Mouse (Mus musculus) heart, embryonic 14.5 days (tissue): ENCODE data around the gene Slc38a1. TPM values are rescaled to one million over a fixed set of nuclear protein-coding genes. Genes with fewer than 3 reads are reported as not detected.
A peak's percentile ranks its signal among the peaks of the same experiment; 100 is the strongest.

Experiments
- ATAC-seq: fragments of 200-750 bp; cut with Nextera tagmentation; 2 replicates; pipeline ENCODE4 v1.8.0; 2017; ENCODE audit warnings: low read depth, moderate TSS enrichment; ENCODE audit not compliant: insufficient number of reproducible peaks, insufficient read depth, low FRiP score
- H3K27ac ChIP-seq, 2 experiments: fragments of 200-500 bp in 1 of 2; fragments of 300-500 bp in 1 of 2; sonication (generic) in 1 of 2; replicated peaks in 1 of 2; 2 replicates each; pipeline ENCODE4 v1.5.1; 2012 to 2014; ENCODE audit warnings: low read depth in 2 of 2, low read length in 2 of 2, control low read depth in 1 of 2, mild to moderate bottlenecking in 1 of 2, mixed read lengths in 1 of 2; ENCODE audit not compliant: control insufficient read depth in 1 of 2, insufficient read depth in 1 of 2
- H3K27me3 ChIP-seq: fragments of 300-500 bp; sonication (generic); 2 replicates; pipeline ENCODE4 v1.6.1; 2014; ENCODE audit warnings: mild to moderate bottlenecking, low read length, control low read depth; ENCODE audit not compliant: control insufficient read depth, insufficient read depth
- H3K36me3 ChIP-seq: fragments of 300-500 bp; sonication (generic); 2 replicates; pipeline ENCODE4 v1.6.1; 2014; ENCODE audit warnings: mild to moderate bottlenecking, control low read depth, low read length, mixed read lengths; ENCODE audit not compliant: control insufficient read depth, insufficient read depth
- H3K4me1 ChIP-seq, 2 experiments: fragments of 200-500 bp in 1 of 2; fragments of 300-500 bp in 1 of 2; sonication (generic) in 1 of 2; 2 replicates each; pipeline ENCODE4 v1.6.1; 2012 to 2014; ENCODE audit warnings: low read length in 2 of 2, control low read depth in 1 of 2, mixed read lengths in 1 of 2; ENCODE audit not compliant: control insufficient read depth in 2 of 2, insufficient read depth in 2 of 2
- H3K4me2 ChIP-seq: fragments of 300-500 bp; sonication (generic); 2 replicates; pipeline ENCODE4 v1.6.1; 2014; ENCODE audit warnings: mild to moderate bottlenecking, low read length
- H3K4me3 ChIP-seq, 2 experiments: fragments of 200-500 bp in 1 of 2; fragments of 300-500 bp in 1 of 2; sonication (generic) in 1 of 2; 2 replicates each; pipeline ENCODE4 v1.5.1; 2012 to 2014; ENCODE audit warnings: low read length in 2 of 2, mild to moderate bottlenecking in 2 of 2, control low read depth in 1 of 2, low read depth in 1 of 2, moderate library complexity in 1 of 2; ENCODE audit not compliant: control insufficient read depth in 1 of 2, insufficient read depth in 1 of 2
- H3K9ac ChIP-seq: fragments of 300-500 bp; sonication (generic); 2 replicates; pipeline ENCODE4 v1.6.1; 2014; ENCODE audit warnings: mild to moderate bottlenecking, low read length
- H3K9me3 ChIP-seq: fragments of 300-500 bp; sonication (generic); 2 replicates; pipeline ENCODE4 v1.6.1; 2016; ENCODE audit warnings: low read length, control low read depth; ENCODE audit not compliant: control insufficient read depth
- whole genome bisulfite sequencing: fragments of 180-500 bp; shearing (Covaris S2); extraction: QIAGEN DNeasy Blood & Tissue Kit; methylation state at CpG from one replicate; pipeline ENCODE4 v1.1.7; 2014; 5-methylcytosine and 5-hydroxymethylcytosine counted together
- polyA plus RNA-seq: library from polyadenylated mRNA; unstranded; fragments of >200 nt; fragmentation: Nextera tagmentation; extraction: Ambion mirVana; gene quantifications from 2 replicates; pipeline ENCODE4 v1.2.1, GENCODE M21; 2014

Slc38a1 gene
- polyA plus RNA-seq, 1 experiment from 2014 or later: 72.8 TPM

DNA sequence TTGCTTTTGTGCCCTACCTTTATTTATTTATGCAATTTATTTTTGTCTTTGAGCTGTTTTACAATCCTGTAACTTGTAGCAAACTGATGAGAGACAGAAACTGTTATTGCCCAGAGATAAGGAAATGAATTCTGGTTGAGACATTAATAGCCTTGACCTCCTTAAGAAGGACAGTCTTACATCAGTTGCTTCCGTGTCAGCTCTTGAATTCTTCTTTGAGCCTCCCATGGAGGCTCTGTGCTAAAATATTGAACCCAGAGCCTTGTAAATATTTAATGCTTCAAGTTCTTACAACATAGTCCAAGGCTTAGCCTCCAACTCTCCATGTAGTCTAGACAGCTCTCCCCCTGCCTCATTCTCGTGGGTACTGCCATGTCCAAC, 73.7 kb downstream of the Slc38a1 start:
- ATAC-seq: no peak
- Histone ChIP-seq H3K27me3 (no peaks in the 10 kb centered on the region), H3K27ac (0 out of 4 replicates have a peak overlapping the region, but pooled peaks of 1 of the 2 experiments have one; percentile 61), H3K9me3 (no peaks in the 10 kb centered on the region), H3K9ac (no peak overlapping the region), H3K4me3 (no peak overlapping the region), H3K4me1 (peaks cover 14 to 19% of the 10 kb centered on the region in 2 experiments; a peak in 3 of 4 replicates), H3K4me2 (no peak overlapping the region), H3K36me3 (peaks cover 9% of the 10 kb centered on the region; the same call in 1 of the 2 replicates)
- 59% methylated on average over 2 of the region's 2 CpGs for WGBS

DNA sequence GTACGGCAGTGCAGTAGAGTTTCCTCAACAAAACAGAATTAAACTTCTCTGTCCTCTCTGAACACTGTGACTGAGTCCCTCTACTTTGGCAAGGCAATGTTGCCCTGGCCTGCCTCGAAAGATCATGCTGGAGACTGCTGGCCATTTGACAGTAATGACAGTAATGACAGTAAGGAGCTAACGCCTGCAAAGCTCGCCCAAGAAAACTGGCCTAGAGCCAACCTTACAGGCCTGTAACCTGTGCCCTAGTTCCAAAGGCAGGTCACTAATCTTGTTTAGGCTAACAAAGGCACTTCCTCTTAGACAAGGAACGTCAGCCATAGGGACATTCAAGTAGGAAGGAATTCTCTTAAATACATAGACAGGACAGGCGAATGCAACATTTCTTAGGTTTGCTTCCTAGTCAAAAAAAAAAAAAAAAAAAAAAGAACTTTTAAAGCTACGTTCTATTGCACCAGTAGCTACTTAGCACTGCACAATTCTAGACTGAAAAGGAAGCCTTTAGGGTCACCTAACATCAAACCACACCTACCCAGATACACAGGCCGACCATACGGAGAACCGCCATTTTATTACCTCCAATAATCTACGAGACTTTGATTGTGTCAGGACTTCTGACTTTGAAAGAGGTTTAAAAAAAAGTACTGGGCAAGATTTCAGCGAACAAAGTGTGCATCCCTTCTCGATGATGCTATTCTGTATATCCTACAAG, 74.3 kb downstream of the Slc38a1 start:
- Histone ChIP-seq H3K9me3 (no peaks in the 10 kb centered on the region), H3K4me2 (no peak overlapping the region), H3K27me3 (no peaks in the 10 kb centered on the region), H3K4me1 (peaks cover 14 to 19% of the 10 kb centered on the region in 2 experiments; a peak in 3 of 4 replicates), H3K27ac (peak overlapping the region; percentile 51 to 61), H3K9ac (peak overlapping the region; percentile 12; the same call in 1 of the 2 replicates), H3K4me3 (no peak overlapping the region), H3K36me3 (peaks cover 4% of the 10 kb centered on the region; the same call in 1 of the 2 replicates)
- 47% methylated on average over 13 of the region's 13 CpGs for WGBS
- ATAC-seq: peak; percentile 55; the same call in 1 of the 2 replicates

DNA sequence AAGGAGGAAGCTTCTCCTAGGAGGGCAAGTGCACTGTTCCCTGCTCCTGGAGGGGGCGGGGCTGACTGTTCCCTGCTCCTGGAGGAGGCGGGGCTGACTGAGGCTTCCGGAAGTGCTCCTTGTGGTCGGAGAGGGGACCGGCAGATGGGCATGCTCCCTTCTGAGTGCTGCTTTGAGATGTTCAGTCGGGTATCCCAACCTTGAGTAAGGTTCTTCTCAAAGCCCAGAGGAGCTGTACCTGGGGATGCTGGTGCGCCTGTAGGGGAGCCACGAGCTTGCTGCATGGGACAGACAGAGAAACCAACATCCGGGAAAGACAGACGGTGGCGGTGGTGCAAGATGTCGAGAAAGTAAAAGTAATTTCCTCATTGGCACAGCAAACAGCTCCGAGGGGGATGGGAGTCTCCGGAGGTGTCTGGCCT, 75.9 kb downstream of the Slc38a1 start:
- no peaks in the 10 kb centered on the region for H3K9me3 ChIP-seq
- H3K36me3 ChIP-seq: no peaks in the 10 kb centered on the region
- ATAC-seq: no peak
- H3K27ac ChIP-seq: no peak overlapping the region
- H3K4me3 ChIP-seq: peak overlapping the region; percentile 32 to 51
- peak overlapping the region; percentile 47; the same call in 1 of the 2 replicates for H3K9ac ChIP-seq
- WGBS: 11% methylated on average over 14 of the region's 14 CpGs
- peak overlapping the region; percentile 66 for H3K4me2 ChIP-seq
- H3K4me1 ChIP-seq: peaks cover 14 to 19% of the 10 kb centered on the region in 2 experiments; a peak in 3 of 4 replicates
- no peaks in the 10 kb centered on the region for H3K27me3 ChIP-seq

DNA sequence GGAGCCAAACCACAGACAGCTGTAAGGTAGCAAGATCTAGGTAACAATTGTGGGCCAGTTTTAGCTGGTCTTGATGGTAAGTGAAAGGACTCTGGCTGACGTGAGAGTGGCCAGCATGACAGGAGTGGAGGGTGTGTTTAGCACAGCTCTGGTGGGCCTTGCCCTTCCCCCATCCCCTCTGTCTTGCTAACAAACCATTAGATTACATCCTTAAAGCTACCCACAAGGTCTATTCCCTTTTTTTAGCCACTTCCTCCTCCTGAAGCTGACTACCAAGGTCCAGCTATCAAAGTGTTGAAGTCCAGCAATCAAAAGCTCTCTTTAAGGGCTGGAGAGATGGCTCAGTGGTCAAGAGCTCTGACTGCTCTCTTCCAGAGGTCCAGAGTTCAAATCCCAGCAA, 78.9 kb downstream of the Slc38a1 start:
- Histone ChIP-seq H3K27ac (no peak overlapping the region), H3K36me3 (no peaks in the 10 kb centered on the region), H3K9me3 (no peaks in the 10 kb centered on the region), H3K27me3 (no peaks in the 10 kb centered on the region), H3K9ac (no peak overlapping the region), H3K4me1 (peaks cover 14% of the 10 kb centered on the region in 2 experiments; a peak in 3 of 4 replicates), H3K4me3 (no peak overlapping the region), H3K4me2 (no peak overlapping the region)
- 60% methylated on average over 1 of the region's 1 CpGs for WGBS
- ATAC-seq: no peak

DNA sequence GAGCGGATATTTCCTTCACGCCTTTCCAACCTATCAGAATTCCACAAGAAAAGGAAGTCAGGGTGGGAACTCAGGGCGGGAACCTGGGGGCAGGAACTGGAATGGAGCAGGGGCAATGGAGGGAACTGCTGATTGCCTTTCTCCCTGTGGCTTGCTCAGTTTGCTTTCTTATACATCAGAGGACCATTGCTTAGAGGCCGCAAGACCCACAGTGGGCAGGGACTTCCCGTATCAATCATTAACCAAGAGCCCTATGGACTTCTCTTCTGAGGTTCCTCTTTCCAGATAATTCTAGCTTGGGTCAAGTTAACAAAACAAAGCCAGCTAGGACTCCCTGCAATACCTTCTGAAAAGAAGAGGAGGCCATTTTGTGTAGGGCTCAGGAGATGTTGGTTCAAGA, 80.2 kb downstream of the Slc38a1 start:
- H3K27ac ChIP-seq: no peak overlapping the region
- no peaks in the 10 kb centered on the region for H3K9me3 ChIP-seq
- WGBS: 87% methylated on average over 5 of the region's 5 CpGs
- no peak overlapping the region for H3K4me3 ChIP-seq
- no peaks in the 10 kb centered on the region for H3K27me3 ChIP-seq
- no peak overlapping the region for H3K4me2 ChIP-seq
- ATAC-seq: no peak
- H3K36me3 ChIP-seq: no peaks in the 10 kb centered on the region
- no peak overlapping the region for H3K9ac ChIP-seq
- peaks cover 2 to 9% of the 10 kb centered on the region in 2 experiments; a peak in 2 of 4 replicates for H3K4me1 ChIP-seq

DNA sequence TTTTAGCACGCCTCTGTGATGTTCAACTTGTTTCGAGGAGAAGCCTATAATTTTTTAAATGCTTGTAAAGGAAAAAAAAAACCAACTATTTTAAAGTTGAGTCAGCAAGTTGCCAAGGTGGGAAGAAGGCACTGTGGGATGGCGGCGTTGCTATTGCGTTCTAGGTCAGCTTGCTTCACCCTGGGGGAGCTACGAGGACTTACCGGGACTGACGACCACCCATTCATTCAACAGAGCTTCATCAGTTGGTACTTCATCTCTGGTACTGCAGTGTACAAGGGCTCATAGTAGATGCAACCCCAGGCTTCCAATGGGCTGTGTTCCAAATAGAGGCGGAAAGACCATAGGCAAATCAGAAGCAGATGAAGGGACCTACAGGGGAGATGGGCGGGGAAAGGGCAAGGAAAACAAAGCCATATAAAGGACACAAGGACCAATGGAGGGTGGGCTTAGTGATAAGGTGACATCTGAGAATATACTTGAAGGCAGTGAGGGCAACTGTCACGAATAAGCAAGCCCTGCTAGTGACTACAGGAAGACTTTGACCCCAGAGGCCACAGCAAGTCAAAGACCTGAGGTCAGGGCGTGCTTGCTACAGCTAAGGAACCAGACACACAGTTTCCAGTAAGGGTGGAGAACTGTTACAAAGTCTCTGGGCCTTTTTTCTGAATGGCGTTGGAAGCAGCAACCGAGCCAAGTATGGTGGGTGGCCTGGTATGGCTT, 82.0 kb downstream of the Slc38a1 start:
- Histone ChIP-seq H3K9me3 (no peaks in the 10 kb centered on the region), H3K36me3 (no peaks in the 10 kb centered on the region), H3K4me3 (no peak overlapping the region), H3K27me3 (no peaks in the 10 kb centered on the region), H3K4me1 (no peaks in the 10 kb centered on the region), H3K27ac (no peak overlapping the region), H3K4me2 (no peak overlapping the region), H3K9ac (no peak overlapping the region)
- ATAC-seq: no peak
- 90% methylated on average over 14 of the region's 14 CpGs for WGBS

DNA sequence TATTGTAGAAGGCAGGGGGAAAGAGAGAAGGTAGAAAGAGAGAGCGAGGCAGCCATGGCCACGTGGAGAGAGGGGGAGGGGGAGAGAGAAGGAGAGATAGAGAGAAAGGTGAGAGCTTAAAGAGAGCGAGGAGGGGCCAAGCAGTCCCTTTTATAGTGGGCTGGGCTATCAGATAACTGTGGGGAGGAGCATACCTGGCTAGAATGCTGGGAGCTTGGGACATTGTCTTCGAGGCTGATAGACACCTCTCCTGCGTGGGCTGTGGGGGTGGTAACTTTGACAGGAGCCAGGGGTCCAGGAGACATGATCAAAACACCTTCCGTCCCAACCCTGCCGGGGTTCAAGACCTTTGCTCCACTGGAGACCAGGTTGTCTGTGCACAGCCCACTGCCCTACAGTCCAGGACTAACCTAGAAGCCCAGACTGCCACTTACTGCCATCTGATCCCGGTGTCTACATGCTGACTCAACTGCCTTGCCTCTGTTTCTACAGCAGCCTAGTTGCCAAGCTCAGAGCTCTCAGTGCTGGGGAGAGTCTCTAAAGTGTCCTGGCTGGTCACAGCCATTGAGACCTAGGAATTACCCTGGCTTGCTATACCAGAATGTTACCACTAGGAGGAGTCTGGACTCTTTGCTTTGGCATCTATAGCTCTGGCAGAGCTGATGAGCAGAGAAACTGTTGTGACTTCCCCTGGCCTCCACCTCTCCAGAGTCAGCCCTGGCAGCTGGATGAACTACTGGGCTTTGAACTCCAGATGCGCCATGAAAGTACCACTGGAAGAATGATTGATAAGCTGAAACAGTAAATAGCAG, 90.9 kb downstream of the Slc38a1 start:
- Histone ChIP-seq H3K4me2 (no peak overlapping the region), H3K36me3 (no peaks in the 10 kb centered on the region), H3K9me3 (no peaks in the 10 kb centered on the region), H3K27ac (no peak overlapping the region), H3K4me1 (peaks cover 3 to 4% of the 10 kb centered on the region in 2 experiments; a peak in 2 of 4 replicates), H3K9ac (no peak overlapping the region), H3K27me3 (no peaks in the 10 kb centered on the region), H3K4me3 (no peak overlapping the region)
- peak; percentile 50 for ATAC-seq
- WGBS: 57% methylated on average over 9 of the region's 9 CpGs
